Mouse (Mus musculus) CH12F3 (cell line): ENCODE data around the gene Zfp54.
"Not testable (repeated sequence)": the region's sequence is repeated elsewhere in the genome, so short reads cannot be mapped to it uniquely, and the experiment has no call there.

Source experiments
- in situ Hi-C: fragments of 300-500 bp; cut with MboI; formaldehyde crosslinking; loops from 2 replicates; pipeline ENCODE4 v1.14.3; 2020; ENCODE audit warnings: low sequenced_read_pairs

Gene Zfp54

GRCm38 (mm10) chr17:21422664-21423599, at the start of gene Zfp54:
Zfp54 (plus strand) TSS chr17:21423227.
- in situ Hi-C loops: loop anchor here (10.0 kb wide), 1 partner anchor 92 kb away; no protein-coding TSS in a partner anchor

- in situ Hi-C loops: no loop called here
Measured at GRCm38 (mm10) chr17:21375311-21375710, 47.7 kb upstream of the Zfp54 start.

- in situ Hi-C loops: no loop called here
Measured at GRCm38 (mm10) chr17:21383391-21384056, 39.5 kb upstream of the Zfp54 start, which contains the start of gene Zfp677. Zfp677 (plus strand) TSS chr17:21383748.

GRCm38 (mm10) chr17:21384057-21384411, 39.0 kb upstream of the Zfp54 start:
- in situ Hi-C loops: no loop called here

GRCm38 (mm10) chr17:21438806-21439400, 15.9 kb downstream of the Zfp54 start:
- in situ Hi-C loops: not testable (repeated sequence)

GRCm38 (mm10) chr17:21449669-21450068, 26.6 kb downstream of the Zfp54 start:
- in situ Hi-C loops: no loop called here

- in situ Hi-C loops: no loop called here
Measured at GRCm38 (mm10) chr17:21450138-21450704, 27.2 kb downstream of the Zfp54 start, which contains the start of gene Zfp51. Zfp51 (plus strand) TSS chr17:21450374.

GRCm38 (mm10) chr17:21463550-21463949, 40.5 kb downstream of the Zfp54 start:
- in situ Hi-C loops: no loop called here

GRCm38 (mm10) chr17:21472032-21472652, 49.1 kb downstream of the Zfp54 start:
- in situ Hi-C loops: no loop called here

GRCm38 (mm10) chr17:21472653-21473307, 49.8 kb downstream of the Zfp54 start:
- in situ Hi-C loops: no loop called here

- in situ Hi-C loops: no loop called here
Measured at GRCm38 (mm10) chr17:21473362-21474190, 50.5 kb downstream of the Zfp54 start.

GRCm38 (mm10) chr17:21474729-21475128, 51.7 kb downstream of the Zfp54 start:
- in situ Hi-C loops: not testable (repeated sequence)

- in situ Hi-C loops: not testable (repeated sequence)
Measured at GRCm38 (mm10) chr17:21475290-21475689, 52.3 kb downstream of the Zfp54 start.

- in situ Hi-C loops: not testable (repeated sequence)
Measured at GRCm38 (mm10) chr17:21476351-21476750, 53.3 kb downstream of the Zfp54 start.

GRCm38 (mm10) chr17:21478103-21478777, 55.2 kb downstream of the Zfp54 start:
- in situ Hi-C loops: not testable (repeated sequence)
